Mouse (Mus musculus) limb, embryonic 14.5 days (tissue): ENCODE results near the gene Tmem26. TPM values are rescaled to one million over a fixed set of nuclear protein-coding genes. Genes with fewer than 3 reads are reported as not detected.

Source experiments
- ATAC-seq: fragments of 200-750 bp; cut with Nextera tagmentation; 2 replicates; pipeline ENCODE4 v1.8.0; 2017; ENCODE audit warnings: low read depth, moderate number of reproducible peaks, moderate TSS enrichment; ENCODE audit not compliant: low FRiP score
- DNase-seq: peaks from one replicate; pipeline ENCODE4 v3.0.0-alpha.2; 2015; ENCODE audit warnings: low spot score
- H3K27ac ChIP-seq: fragments of 300-500 bp; sonication (generic); replicated peaks from 2 replicates; pipeline ENCODE4 v1.5.1; 2014; ENCODE audit warnings: low read depth, mild to moderate bottlenecking, low read length, moderate library complexity, mixed read lengths
- H3K27me3 ChIP-seq: fragments of 300-500 bp; sonication (generic); 2 replicates; pipeline ENCODE4 v1.6.1; 2014; ENCODE audit warnings: low read length, mixed read lengths; ENCODE audit not compliant: control insufficient read depth, insufficient read depth
- H3K36me3 ChIP-seq: fragments of 300-500 bp; sonication (generic); 2 replicates; pipeline ENCODE4 v1.6.1; 2014; ENCODE audit warnings: mild to moderate bottlenecking, low read length, moderate library complexity, mixed read lengths; ENCODE audit not compliant: control insufficient read depth, insufficient read depth
- H3K4me1 ChIP-seq: fragments of 300-500 bp; sonication (generic); 2 replicates; pipeline ENCODE4 v1.6.1; 2014; ENCODE audit warnings: antibody characterized with exemption, low read length, mixed read lengths; ENCODE audit not compliant: control insufficient read depth, insufficient read depth
- H3K4me2 ChIP-seq: fragments of 300-500 bp; sonication (generic); replicated peaks from 2 replicates; pipeline ENCODE4 v1.6.1; 2014; ENCODE audit warnings: low read depth, mild to moderate bottlenecking, low read length, moderate library complexity; ENCODE audit not compliant: severe bottlenecking
- H3K4me3 ChIP-seq: fragments of 300-500 bp; sonication (generic); replicated peaks from 2 replicates; pipeline ENCODE4 v1.5.1; 2014; ENCODE audit warnings: low read length
- H3K9ac ChIP-seq: fragments of 300-500 bp; sonication (generic); 2 replicates; pipeline ENCODE4 v1.6.1; 2014; ENCODE audit warnings: mild to moderate bottlenecking, low read depth, low read length, moderate library complexity; ENCODE audit not compliant: severe bottlenecking
- H3K9me3 ChIP-seq: fragments of 300-500 bp; sonication (generic); 2 replicates; pipeline ENCODE4 v1.6.1; 2016; ENCODE audit warnings: low read length; ENCODE audit not compliant: control insufficient read depth
- POLR2A ChIP-seq: fragments of 200-500 bp; IDR thresholded peaks from 2 replicates; pipeline ENCODE4 v1.8.0; 2012; ENCODE audit warnings: inconsistent platforms, mild to moderate bottlenecking, moderate library complexity, borderline replicate concordance; ENCODE audit not compliant: insufficient read depth, insufficient read length; ENCODE audit errors: extremely low read depth
- WGBS: fragments of 180-500 bp; shearing (Covaris S2); extraction: QIAGEN DNeasy Blood & Tissue Kit; methylation state at CpG from one replicate; pipeline ENCODE4 v1.1.7; 2014; 5-methylcytosine and 5-hydroxymethylcytosine counted together
- polyA plus RNA-seq, 2 experiments: library from polyadenylated mRNA; depleted of rRNA in 1 of 2; stranded (reverse) in 1 of 2; unstranded in 1 of 2; fragments of >200 nt; fragmentation: Nextera tagmentation in 1 of 2; extraction: Ambion mirVana in 1 of 2; gene quantifications; 2 replicates each; pipeline versions ENCODE4 v1.2.1 to v1.2.3; 2012 to 2014

Tmem26 gene
- polyA plus RNA-seq, 2 experiments = 29.4 to 59.6 TPM

- WGBS = 86% methylated on average over 1 of the region's 1 CpGs
- ATAC-seq = no peak
- H3K4me3 ChIP-seq = no peak overlapping the region
- no peaks in the 10 kb centered on the region for H3K9me3 ChIP-seq
- TF ChIP-seq POLR2A = no peak
- H3K36me3 ChIP-seq = no peaks in the 10 kb centered on the region
- DNase-seq = no peak
- no peak overlapping the region for H3K9ac ChIP-seq
- no peaks in the 10 kb centered on the region for H3K4me1 ChIP-seq
- no peak overlapping the region for H3K27ac ChIP-seq
- H3K27me3 ChIP-seq = no peaks in the 10 kb centered on the region
- H3K4me2 ChIP-seq = no peak overlapping the region
Observed at GRCm38 (mm10) chr10:68692401-68692800, 31.0 kb upstream of the Tmem26 start.

GRCm38 (mm10) chr10:68695760-68696336, 27.6 kb upstream of the Tmem26 start:
- Histone ChIP-seq H3K4me1 (no peaks in the 10 kb centered on the region), H3K36me3 (no peaks in the 10 kb centered on the region)
- ATAC-seq = no peak

DNA sequence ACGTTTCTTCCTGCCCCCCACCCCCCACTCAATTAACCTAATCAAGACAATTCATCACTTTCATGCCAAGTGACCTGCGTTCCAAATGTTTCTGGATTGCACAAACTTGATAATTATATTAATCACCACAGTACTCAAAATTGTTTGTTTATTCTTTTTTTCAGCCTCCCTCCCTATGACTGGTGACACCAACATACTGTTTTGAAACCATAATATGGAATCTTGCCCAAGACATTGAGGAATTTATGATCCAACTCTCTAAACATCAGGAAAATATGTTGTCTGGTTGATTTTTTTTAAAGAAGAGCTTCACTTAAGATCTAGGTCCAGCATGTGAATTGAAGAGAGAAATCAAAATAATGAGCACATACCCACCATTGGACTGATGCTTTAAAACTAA, 19.2 kb upstream of the Tmem26 start:
- Histone ChIP-seq H3K4me1 (no peaks in the 10 kb centered on the region), H3K27me3 (no peaks in the 10 kb centered on the region), H3K9ac (no peak overlapping the region), H3K27ac (no peak overlapping the region), H3K4me2 (no peak overlapping the region), H3K4me3 (no peak overlapping the region), H3K9me3 (no peaks in the 10 kb centered on the region), H3K36me3 (no peaks in the 10 kb centered on the region)
- WGBS = 76% methylated on average over 2 of the region's 2 CpGs
- TF ChIP-seq POLR2A = no peak
- no peak for ATAC-seq
- no peak for DNase-seq

More at GRCm38 (mm10) chr10:68695760-68696336, 27.6 kb upstream of the Tmem26 start:
- TF ChIP-seq POLR2A = no peak
- no peak overlapping the region for H3K27ac ChIP-seq
- no peak for DNase-seq
- no peak overlapping the region for H3K4me3 ChIP-seq
- H3K9me3 ChIP-seq = no peaks in the 10 kb centered on the region
- H3K9ac ChIP-seq = no peak overlapping the region
- no peak overlapping the region for H3K4me2 ChIP-seq
- H3K27me3 ChIP-seq = no peaks in the 10 kb centered on the region

DNA sequence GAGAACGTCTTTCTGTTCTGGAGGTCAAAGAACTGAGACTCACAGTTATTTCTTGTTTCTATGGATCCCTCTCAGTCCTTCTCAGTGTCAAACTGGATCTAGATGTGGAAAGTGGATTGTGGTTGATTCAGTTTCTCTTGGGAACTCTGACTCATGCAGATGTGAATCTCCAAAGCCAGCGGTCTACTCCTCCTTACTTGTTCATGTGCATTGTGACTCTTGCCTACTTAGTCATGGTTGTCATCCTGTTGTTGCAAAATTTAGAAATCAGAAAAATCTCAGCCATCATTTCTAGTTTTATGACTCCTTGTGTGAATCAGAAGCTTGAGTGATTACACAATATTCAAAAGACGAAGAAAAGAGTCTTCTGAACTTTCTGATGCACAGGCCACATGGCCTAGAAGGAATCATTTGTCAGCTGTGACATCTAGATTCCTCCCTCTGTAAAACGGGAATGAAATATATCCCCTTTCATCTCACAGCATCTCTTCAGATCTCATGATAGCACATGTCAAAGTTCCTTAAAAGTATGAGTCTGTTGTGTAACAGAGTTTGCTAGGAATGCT, 17.9 kb upstream of the Tmem26 start:
- DNase-seq = no peak
- no peak overlapping the region for H3K9ac ChIP-seq
- no peak overlapping the region for H3K4me2 ChIP-seq
- H3K27ac ChIP-seq = no peak overlapping the region
- H3K4me1 ChIP-seq = no peaks in the 10 kb centered on the region
- H3K4me3 ChIP-seq = no peak overlapping the region
- no peak for ATAC-seq
- TF ChIP-seq POLR2A = no peak
- H3K36me3 ChIP-seq = no peaks in the 10 kb centered on the region
- 86% methylated on average over 4 of the region's 4 CpGs for WGBS
- no peaks in the 10 kb centered on the region for H3K9me3 ChIP-seq
- H3K27me3 ChIP-seq = no peaks in the 10 kb centered on the region

DNA sequence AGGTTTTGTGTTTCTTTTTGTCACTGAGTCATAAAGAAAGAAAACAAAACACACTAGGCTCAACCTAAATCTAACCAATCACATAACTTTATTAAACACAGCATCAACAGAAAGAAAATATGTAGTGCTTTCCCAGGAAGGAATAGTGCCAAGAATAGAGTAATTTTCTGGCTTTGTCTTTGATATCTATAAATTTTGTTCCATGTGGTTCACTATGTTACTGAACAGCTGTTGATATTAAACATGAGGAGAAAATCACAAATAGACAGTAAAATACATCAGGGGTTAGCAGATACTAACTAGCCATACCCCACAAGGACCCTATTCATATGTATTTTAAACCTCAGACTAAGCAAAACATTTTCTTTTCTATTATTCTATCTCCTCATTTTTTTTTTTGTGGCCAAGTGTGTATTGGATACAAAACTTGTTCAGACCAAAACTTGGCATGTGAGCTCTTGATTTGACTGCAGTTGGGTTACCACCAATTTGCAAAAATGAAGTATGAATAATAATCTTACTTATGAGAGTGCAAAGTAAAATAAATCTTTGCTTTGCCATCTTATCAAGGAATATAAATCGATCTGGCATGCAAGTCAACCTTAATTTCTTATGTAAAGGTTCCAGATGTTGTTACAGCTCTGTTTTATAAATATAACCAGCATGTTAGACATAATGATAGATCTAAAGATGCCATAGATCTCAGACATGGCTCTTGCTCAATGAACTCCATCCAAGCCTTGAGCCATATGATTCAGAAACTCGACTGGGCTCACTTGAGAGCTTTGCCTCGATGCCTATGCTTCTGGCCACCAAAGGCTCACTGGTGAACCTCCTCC, 16.2 kb upstream of the Tmem26 start:
- no peaks in the 10 kb centered on the region for H3K27me3 ChIP-seq
- H3K27ac ChIP-seq = no peak overlapping the region
- 67% methylated on average over 3 of the region's 3 CpGs for WGBS
- ATAC-seq (no peak), DNase-seq (peak; percentile 80)
- no peak overlapping the region for H3K4me2 ChIP-seq
- no peaks in the 10 kb centered on the region for H3K4me1 ChIP-seq
- H3K9ac ChIP-seq = no peak overlapping the region
- no peaks in the 10 kb centered on the region for H3K9me3 ChIP-seq
- no peaks in the 10 kb centered on the region for H3K36me3 ChIP-seq
- no peak overlapping the region for H3K4me3 ChIP-seq
- no peak for TF ChIP-seq POLR2A
